Mouse (Mus musculus): ENCODE results near the gene Bckdk. TPM values are rescaled to one million over a fixed set of nuclear protein-coding genes. Genes with fewer than 3 reads are reported as not detected.

The Bckdk gene
- total and polyA plus RNA-seq, 3 experiments, result 32.6 to 126 TPM; not detected in 1

DNA sequence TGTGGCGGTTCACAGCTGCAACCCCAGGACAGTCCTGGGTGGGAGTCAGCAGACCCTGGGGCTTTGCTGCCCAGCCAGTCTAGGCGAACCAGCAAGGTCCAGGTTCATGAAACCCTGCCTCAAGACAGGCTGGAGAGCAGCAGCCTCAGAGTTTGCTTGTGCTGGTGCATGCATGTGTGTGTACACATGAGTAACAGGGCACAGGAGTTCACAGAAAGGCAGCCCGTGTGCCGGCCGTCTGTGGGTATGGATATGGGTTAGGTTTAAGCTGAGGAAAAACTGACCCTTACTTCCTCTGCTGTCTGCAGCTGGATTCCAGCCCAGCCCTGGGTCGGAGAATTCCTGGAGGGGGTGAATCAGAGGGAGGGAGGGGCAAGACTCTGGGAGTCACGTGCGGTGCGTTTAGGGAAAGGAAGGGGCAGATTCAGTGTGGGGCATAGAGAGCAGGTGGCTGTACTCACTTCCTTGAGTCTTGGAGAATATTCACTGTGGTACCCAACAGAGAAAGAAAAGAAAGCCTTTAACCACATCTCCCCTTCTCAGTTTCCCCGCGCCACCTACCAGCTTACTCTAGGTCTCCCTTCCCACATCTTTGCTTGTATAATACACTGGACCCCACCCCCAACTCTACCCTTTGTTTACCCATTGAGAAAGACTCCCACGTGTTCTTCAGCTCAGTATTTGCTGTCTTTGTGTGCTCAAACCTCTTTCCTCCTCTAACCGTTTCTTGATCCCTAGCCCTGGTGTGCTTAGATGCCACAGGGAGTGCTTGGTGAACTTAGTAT lies 27.7 kb downstream of the Bckdk start:
- no peak for DNase-seq (ENCODE audit: low read depth, low spot score)
- Histone ChIP-seq H3K27me3 (ENCODE audit: control insufficient read depth in 1 of 2, insufficient read depth in 2 of 2, low read length in 2 of 2) (no peaks in the 10 kb centered on the region), H3K4me1 (ENCODE audit: control insufficient read depth in 1 of 2, insufficient read depth in 2 of 2, low read length in 2 of 2) (peaks cover 2 to 21% of the 10 kb centered on the region in 2 experiments; a peak in 3 of 4 replicates), H3K79me2 (ENCODE audit: control insufficient read depth, insufficient read depth, low read length, poor library complexity) (peaks cover 1% of the 10 kb centered on the region; the same call in 1 of the 2 replicates), H3K9me3 (replicated peaks; ENCODE audit: insufficient read depth, low read length) (no peaks in the 10 kb centered on the region), H3K27ac (ENCODE audit: control insufficient read depth, low read depth, low read length) (no peak overlapping the region), H3K36me3 (ENCODE audit: control insufficient read depth in 1 of 2, insufficient read depth in 2 of 2, low read length in 2 of 2) (peaks cover 0 to 14% of the 10 kb centered on the region in 2 experiments; a peak in 2 of 4 replicates), H3K4me3 (ENCODE audit: control insufficient read depth in 1 of 2, insufficient read depth in 1 of 2, low read depth in 2 of 2, low read length in 2 of 2) (no peak overlapping the region), H3K9ac (ENCODE audit: control insufficient read depth, low read depth, low read length, poor library complexity, severe bottlenecking) (no peak overlapping the region)
- no peak for TF ChIP-seq E2F4 (IDR thresholded peaks at IDR 0.05; ENCODE audit: borderline replicate concordance, low read depth, low read length)
- no peak for TF ChIP-seq ZNF384 (IDR thresholded peaks at IDR 0.05; ENCODE audit: low read depth, low read length)
- TF ChIP-seq ZC3H11A (IDR thresholded peaks at IDR 0.05; ENCODE audit: low read depth, low read length), result no peak
- TF ChIP-seq SIN3A (IDR thresholded peaks at IDR 0.05; ENCODE audit: low read length), result no peak
- TF ChIP-seq CHD1 (IDR thresholded peaks at IDR 0.05; ENCODE audit: low read depth, low read length), result no peak
- no peak for TF ChIP-seq UBTF (IDR thresholded peaks at IDR 0.05; ENCODE audit: borderline replicate concordance, insufficient read depth, low read depth, low read length)
- TF ChIP-seq MAX (IDR thresholded peaks at IDR 0.05; ENCODE audit: low read length), result no peak
- no peak for TF ChIP-seq TAL1 (IDR thresholded peaks at IDR 0.05; ENCODE audit: low read length)
- TF ChIP-seq MYC (IDR thresholded peaks at IDR 0.05; ENCODE audit: low read depth, low read length), result no peak
- TF ChIP-seq POLR2AphosphoS5 (IDR thresholded peaks at IDR 0.05; ENCODE audit: borderline replicate concordance, low read depth, low read length), result no peak
- no peak for TF ChIP-seq KAT2A (conservative IDR thresholded peaks at IDR 0.05; ENCODE audit: low read depth, low read length)
- TF ChIP-seq ETS1 (IDR thresholded peaks at IDR 0.05; ENCODE audit: low read depth, low read length), result no peak
- TF ChIP-seq USF2 (IDR thresholded peaks at IDR 0.05; ENCODE audit: borderline replicate concordance in 1 of 2, insufficient read depth in 1 of 2, low read depth in 1 of 2, low read length in 2 of 2), result no peak
- no peak for TF ChIP-seq MEF2A (IDR thresholded peaks at IDR 0.05; ENCODE audit: extremely low read depth, insufficient replicate concordance, low read depth, low read length, poor library complexity, severe bottlenecking)
- TF ChIP-seq GATA1 (IDR thresholded peaks at IDR 0.05; ENCODE audit: low read depth, low read length), result no peak
- no peak for TF ChIP-seq TBP (IDR thresholded peaks at IDR 0.05; ENCODE audit: low read depth, low read length)
- TF ChIP-seq EP300 (IDR thresholded peaks at IDR 0.05; ENCODE audit: low read depth in 1 of 2, low read length in 2 of 2), result no peak
- TF ChIP-seq POLR2AphosphoS2 (IDR thresholded peaks at IDR 0.05; ENCODE audit: low read length), result no peak
- no peak for TF ChIP-seq USF1 (IDR thresholded peaks at IDR 0.05; ENCODE audit: low read depth, low read length)
